In the genomic region with DNA sequence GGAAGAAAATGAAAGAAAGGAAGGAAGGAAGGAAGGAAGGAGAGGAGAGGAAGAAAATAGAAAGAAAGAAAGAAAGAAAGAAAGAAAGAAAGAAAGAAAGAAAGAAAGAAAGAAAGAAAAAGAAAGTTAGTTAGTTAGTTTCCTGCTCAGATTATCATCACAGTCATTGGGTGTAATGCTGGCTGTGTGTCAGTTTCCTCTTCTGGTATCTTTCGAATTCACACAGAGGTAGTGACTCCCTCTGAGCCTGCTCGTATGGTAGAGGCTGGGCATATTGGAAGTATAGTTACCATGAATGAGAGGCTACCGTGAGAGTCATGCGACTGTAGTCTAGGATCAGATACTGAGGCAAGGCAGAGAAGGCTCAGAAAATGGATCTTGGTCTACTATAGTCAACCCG, we compare ENCODE assay signal across 1 mouse cellular context.
TF ChIP-seq lines count a peak whose summit lies in the region.

No protein-coding gene starts in this region.

TF ChIP-seq in MEL, 35 proteins besides CTCF, POLR2A, EP300 and RAD21 (continued from another document):
- TF ChIP-seq UBTF (IDR thresholded peaks at IDR 0.05; ENCODE audit: borderline replicate concordance, insufficient read depth, low read depth, low read length) (no peak), ZKSCAN1 (IDR thresholded peaks at IDR 0.05; ENCODE audit: low read depth, low read length) (no peak), USF1 (IDR thresholded peaks at IDR 0.05; ENCODE audit: low read depth, low read length) (no peak), POLR2AphosphoS5 (IDR thresholded peaks at IDR 0.05; ENCODE audit: borderline replicate concordance, low read depth, low read length) (no peak), USF2 (IDR thresholded peaks at IDR 0.05; ENCODE audit: borderline replicate concordance in 1 of 2, insufficient read depth in 1 of 2, low read depth in 1 of 2, low read length in 2 of 2) (no peak), JUND (IDR thresholded peaks at IDR 0.05; ENCODE audit: low read depth, low read length) (no peak), BHLHE40 (IDR thresholded peaks at IDR 0.05; ENCODE audit: borderline replicate concordance, low read depth, low read length) (no peak), MAX (IDR thresholded peaks at IDR 0.05; ENCODE audit: low read length) (no peak), KAT2A (conservative IDR thresholded peaks at IDR 0.05; ENCODE audit: low read depth, low read length) (no peak; the same call in 1 of the 2 replicates), ZNF384 (IDR thresholded peaks at IDR 0.05; ENCODE audit: low read depth, low read length) (no peak), SIN3A (IDR thresholded peaks at IDR 0.05; ENCODE audit: low read length) (peak; percentile 60), ETS1 (IDR thresholded peaks at IDR 0.05; ENCODE audit: low read depth, low read length) (peak; percentile 80; the same call in 1 of the 2 replicates), ZC3H11A (IDR thresholded peaks at IDR 0.05; ENCODE audit: low read depth, low read length) (no peak), GABPA (IDR thresholded peaks at IDR 0.05; ENCODE audit: low read depth, low read length) (no peak), ZMIZ1 (IDR thresholded peaks at IDR 0.05; ENCODE audit: low read depth, low read length) (no peak), MYC (IDR thresholded peaks at IDR 0.05; ENCODE audit: low read depth, low read length) (0 out of 2 replicates have a peak, but pooled peaks have one; percentile 59), SMC3 (IDR thresholded peaks at IDR 0.05; ENCODE audit: low read depth, low read length) (no peak), ELF1 (IDR thresholded peaks at IDR 0.05; ENCODE audit: low read depth, low read length) (peak; percentile 51; the same call in 1 of the 2 replicates), HCFC1 (IDR thresholded peaks at IDR 0.05; ENCODE audit: low read depth, low read length) (0 out of 2 replicates have a peak, but pooled peaks have one; percentile 32), TCF12 (IDR thresholded peaks at IDR 0.05; ENCODE audit: low read depth, low read length) (peak; percentile 63), TBP (IDR thresholded peaks at IDR 0.05; ENCODE audit: low read depth, low read length) (peak; percentile 81), MAFK (IDR thresholded peaks at IDR 0.05; ENCODE audit: borderline replicate concordance, low read depth, low read length) (no peak)
